Mouse (Mus musculus) testis, adult 2 months (tissue): ENCODE measurements around the gene Scnn1a.
"Not testable (repeated sequence)": the region's sequence is repeated elsewhere in the genome, so short reads cannot be mapped to it uniquely, and the experiment has no call there.

ENCODE experiments used
- CTCF ChIP-seq: fragments of 200-500 bp; IDR thresholded peaks from 2 replicates; pipeline ENCODE4 v1.5.1; 2012; ENCODE audit warnings: low read depth, mild to moderate bottlenecking, inconsistent platforms, low read length, moderate library complexity; ENCODE audit not compliant: control insufficient read depth, insufficient read depth, insufficient replicate concordance
- POLR2A ChIP-seq: fragments of 200-500 bp; IDR thresholded peaks from 2 replicates; pipeline ENCODE4 v1.6.1; 2012; ENCODE audit warnings: low read depth, mild to moderate bottlenecking, inconsistent platforms, low read length, moderate library complexity; ENCODE audit not compliant: control insufficient read depth

GRCm38 (mm10) chr6:125282721-125283120 lies 37.7 kb upstream of the Scnn1a start:
- not testable (repeated sequence) for TF ChIP-seq CTCF, POLR2A
